Mouse (Mus musculus) Muller cell, postnatal 12 days (primary cell): ENCODE data around the gene Tph1.
A peak's percentile ranks its signal among the peaks of the same experiment; 100 is the strongest.

ENCODE experiments used
- DNase-seq: peaks from one replicate; pipeline ENCODE4 v3.0.0-alpha.2; 2015; ENCODE audit errors: inconsistent ontology term

Gene Tph1

DNA sequence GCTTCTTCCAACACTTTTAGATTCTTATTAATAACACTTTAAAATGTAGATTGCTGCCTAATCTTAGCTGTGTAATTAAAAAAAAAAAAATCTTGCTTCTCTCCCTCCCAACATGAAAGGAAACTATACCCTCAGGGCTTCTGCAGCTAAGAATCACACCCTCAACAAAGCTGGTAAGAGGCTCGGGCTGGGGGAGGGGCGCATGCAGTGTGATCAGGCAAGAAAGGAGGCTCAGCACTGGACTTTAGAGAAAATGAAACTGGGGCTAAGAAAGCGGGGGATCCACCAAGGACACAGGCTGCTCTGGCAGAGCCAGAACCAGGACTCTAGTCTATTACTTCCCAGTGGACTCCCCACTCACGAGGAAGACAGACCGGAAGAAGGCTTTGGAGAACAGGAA lies 71.2 kb downstream of the Tph1 start:
- DNase-seq = peak; percentile 30

DNA sequence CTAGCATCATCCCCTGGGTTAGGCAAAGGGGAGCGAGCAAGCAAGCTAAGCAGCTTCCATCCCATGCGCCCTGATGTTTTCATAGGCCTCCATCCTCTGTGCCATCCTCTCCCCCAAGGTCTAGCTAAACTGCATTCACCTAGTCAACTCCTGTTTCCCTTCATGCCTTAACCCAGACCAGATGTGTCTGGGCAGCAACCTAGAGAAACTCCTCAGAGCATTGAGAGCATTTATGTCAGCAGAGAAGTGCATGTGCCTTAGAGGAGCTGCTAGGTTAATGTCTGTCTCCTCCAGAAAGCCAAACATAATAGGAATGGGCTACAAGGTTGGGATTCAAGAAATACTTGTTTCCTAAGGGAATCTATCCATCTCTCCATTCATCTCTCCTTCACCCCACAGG lies 75.3 kb downstream of the Tph1 start:
- DNase-seq = no peak
